Mouse (Mus musculus): ENCODE data around the gene Cope.

The Cope gene

DNA sequence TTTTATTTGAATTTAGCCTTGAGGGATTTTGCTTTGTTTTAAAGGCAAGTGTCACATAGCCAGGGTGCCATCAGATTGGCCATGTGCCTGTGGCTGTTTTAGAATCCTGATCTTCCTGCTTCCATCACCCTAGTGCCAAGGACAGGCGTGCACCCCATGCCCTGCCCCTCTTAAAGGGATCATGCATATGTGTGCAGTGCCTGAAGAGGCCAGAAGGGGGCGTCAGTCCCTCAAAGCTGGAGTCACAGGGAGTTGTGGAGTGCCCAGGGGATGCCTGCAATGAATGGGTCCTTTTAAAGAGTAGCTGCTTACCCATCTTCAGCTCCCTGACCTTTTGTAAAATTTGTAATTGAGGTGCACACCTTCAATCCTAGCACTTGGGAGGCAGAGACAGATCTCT is 7.0 kb downstream of the Cope start:
- DNase-seq (ENCODE audit: low read depth, low spot score) = no peak

DNA sequence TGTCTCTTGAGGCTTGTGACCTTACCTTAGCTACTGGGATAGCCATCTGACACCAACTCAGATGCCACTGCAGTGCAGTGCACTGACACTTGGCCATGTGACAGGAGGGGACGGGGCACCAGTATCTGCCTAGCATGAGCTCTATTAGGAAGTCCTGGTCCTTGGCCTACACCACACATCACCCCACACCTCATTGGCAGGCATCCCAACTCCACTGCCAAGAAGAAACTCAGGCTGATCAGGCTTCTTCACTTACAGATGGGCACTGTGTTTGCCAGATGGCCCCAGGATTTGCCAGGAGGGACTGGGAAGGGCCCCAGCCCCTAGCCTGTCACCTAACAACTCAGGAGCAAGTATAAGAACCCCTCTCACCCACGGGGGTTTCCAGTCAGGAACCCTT is 11.1 kb downstream of the Cope start:
- DNase-seq (ENCODE audit: low read depth, low spot score) = peak; percentile 97

- DNase-seq (ENCODE audit: low read depth, low spot score) = peak; percentile 76
These were observed 13.5 kb downstream of the Cope start, which contains the start of gene Cers1 for GRCm38 (mm10) chr8:70315624-70316510. Gene Cers1 (plus strand): TSS chr8:70315775.

DNA sequence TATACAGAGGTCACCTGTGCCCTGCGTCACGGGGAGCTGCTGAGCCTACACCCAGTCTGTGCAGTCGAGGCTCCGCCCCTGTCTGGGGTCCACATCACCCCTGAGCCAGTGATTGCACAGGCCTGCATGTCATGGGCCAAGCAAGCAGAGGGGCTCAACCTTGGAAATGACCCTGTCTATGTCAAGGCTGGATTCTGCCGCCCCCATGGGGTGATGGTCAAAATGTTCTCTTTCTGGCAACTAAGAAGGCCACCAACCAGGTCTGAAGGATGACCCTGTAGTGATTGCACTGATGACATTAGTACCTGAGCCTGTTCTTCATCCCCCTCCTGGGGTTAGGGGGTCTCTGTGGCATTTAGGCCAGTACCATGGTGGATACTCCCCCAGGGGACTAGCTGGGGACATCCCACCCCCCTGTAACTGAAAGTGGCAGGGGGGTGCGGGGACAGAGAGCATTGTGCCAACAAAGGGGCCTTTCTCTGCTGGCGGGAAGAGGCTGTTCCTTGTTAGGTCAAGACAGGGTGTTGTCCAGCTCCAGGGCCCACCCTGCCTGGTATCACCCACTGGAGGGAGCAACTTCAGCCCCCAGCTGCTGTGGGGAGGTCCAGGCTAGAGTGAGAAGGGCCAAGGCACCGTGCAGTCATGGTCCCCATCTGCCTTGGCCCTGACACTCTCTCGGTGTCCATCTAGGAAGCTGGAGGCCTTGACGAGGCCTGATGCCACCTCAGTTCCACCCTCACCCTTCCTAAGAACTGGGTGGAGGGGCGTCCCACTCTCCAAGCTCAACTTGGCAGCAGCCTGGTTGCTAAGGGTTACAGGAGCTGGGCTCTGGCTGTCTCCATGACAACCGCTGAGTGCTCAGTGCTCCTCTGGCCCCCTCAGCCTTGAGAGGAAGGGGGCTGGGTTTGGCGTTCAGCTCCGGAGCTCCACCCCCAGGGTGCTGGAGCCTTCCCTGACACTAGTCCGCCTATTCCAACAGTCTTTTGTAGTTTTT is 14.5 kb downstream of the Cope start:
- DNase-seq (ENCODE audit: low read depth, low spot score) = peak; percentile 57

DNA sequence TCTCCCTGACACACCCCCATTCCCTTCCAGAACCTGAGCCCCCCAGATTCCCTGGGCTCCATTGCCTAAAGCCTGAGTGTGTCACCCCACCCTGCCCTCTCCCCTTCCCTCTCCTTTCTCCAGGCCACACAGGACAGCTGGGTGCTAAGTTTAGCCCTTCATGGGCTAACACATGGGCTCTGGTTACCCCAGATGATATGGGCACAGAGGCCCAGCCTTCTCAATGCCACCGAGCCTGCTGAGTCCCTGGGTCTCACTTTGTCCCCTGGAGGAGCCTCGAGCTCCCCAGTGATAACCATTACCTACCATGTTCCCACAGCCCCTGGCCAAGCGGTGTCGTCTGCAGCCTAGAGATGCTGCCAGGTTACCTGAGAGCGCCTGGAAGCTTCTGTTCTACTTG is 15.6 kb downstream of the Cope start:
- peak; percentile 85 for DNase-seq (ENCODE audit: low read depth, low spot score)

DNA sequence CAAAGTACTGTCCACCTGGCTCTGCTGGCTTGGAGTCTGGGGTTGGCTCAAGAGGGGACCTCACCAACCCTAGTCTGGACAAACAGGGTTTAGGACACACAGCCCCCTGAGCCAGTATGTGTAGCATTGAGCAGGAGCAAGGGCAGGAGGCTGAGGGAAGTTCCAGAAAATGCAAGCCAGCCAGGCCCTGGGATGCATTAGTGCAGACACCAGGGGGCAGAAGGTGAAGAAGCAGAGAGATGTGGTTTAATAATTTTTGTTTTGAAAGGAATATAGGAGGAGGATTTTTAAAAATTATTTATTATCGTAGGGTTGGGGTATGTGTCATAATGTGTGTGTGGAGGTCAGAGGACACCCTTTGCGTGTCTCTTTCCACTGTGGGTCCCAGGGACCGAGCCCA is 21.4 kb downstream of the Cope start:
- no peak for DNase-seq (ENCODE audit: low read depth, low spot score)

GRCm38 (mm10) chr8:70327512-70327911 is 25.2 kb downstream of the Cope start:
- no peak for DNase-seq (ENCODE audit: low read depth, low spot score)

DNA sequence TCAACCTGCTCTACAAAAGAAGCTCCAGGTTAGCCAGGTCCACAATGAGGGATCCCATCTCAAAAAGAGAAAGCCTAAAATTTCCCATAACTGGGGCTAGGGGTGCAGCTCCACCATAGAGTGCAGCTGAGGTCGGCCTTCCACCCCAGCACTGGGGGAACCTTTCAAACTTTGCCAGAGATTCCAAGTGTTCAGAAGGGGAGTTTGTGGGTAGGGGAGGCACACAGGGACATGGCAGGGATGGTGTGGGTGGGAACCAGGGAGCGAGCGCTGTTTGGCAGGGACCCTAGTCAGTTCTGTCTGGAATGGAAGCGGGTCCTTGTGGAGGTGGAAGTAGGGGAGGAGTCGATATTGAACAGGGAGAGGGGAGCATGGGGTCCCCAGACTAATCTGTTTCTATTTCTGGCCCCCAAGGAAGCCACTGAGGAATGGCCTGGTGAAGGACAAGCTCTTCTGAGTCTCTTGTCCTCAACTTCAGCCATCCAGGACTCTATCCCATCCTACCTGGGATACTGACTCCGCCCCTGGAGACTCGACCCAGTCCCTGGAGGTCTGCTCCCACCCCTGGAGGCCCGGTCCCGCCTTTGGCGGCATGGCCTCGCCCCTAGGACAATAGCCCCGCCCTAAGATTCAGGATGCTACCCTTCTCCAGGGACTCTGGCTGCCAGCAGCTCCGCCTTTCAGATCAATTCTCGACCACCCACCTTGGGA is 27.0 kb downstream of the Cope start, which contains the start of gene Gdf1:
Gdf1 (plus strand) TSS at position 694 of the 711 bp plus-strand sequence.
- no peak for DNase-seq (ENCODE audit: low read depth, low spot score)

GRCm38 (mm10) chr8:70329835-70330740 is 27.8 kb downstream of the Cope start:
- no peak for DNase-seq (ENCODE audit: low read depth, low spot score)

DNA sequence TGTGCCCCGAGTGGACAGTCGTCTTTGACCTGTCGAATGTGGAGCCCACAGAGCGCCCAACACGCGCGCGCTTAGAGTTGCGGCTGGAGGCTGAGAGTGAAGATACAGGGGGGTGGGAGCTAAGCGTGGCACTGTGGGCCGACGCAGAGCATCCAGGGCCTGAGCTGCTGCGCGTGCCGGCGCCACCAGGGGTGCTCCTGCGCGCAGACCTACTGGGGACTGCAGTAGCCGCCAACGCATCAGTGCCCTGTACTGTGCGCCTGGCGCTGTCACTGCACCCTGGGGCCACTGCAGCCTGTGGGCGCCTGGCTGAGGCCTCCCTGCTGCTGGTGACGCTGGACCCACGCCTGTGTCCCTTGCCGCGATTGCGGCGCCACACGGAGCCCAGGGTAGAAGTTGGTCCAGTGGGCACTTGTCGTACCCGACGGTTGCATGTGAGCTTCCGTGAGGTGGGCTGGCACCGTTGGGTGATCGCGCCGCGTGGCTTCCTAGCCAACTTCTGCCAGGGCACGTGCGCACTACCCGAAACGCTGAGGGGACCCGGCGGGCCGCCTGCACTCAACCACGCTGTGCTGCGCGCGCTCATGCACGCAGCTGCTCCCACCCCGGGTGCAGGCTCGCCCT is 28.5 kb downstream of the Cope start:
- DNase-seq (ENCODE audit: low read depth, low spot score) = no peak

DNA sequence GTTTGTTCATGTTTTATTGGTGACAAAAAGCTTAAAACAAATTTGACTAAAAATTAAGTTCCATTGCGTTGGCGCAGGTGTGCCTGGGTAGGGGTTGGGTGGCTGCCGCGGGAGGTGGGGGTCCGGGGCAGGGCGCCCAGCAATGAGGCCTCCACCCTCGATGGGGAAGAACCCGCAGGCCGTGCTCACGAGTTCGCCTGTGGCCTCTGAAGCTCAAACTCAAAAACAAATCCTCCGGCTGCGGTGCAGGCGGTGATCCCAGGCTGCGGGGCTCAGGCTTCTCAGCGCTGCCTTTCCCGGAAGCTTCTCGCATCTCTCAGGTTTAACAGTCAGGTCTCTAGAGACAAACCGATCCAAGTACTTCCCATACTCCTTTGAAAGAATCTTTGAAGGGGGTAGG is 29.2 kb downstream of the Cope start:
- no peak for DNase-seq (ENCODE audit: low read depth, low spot score)

DNA sequence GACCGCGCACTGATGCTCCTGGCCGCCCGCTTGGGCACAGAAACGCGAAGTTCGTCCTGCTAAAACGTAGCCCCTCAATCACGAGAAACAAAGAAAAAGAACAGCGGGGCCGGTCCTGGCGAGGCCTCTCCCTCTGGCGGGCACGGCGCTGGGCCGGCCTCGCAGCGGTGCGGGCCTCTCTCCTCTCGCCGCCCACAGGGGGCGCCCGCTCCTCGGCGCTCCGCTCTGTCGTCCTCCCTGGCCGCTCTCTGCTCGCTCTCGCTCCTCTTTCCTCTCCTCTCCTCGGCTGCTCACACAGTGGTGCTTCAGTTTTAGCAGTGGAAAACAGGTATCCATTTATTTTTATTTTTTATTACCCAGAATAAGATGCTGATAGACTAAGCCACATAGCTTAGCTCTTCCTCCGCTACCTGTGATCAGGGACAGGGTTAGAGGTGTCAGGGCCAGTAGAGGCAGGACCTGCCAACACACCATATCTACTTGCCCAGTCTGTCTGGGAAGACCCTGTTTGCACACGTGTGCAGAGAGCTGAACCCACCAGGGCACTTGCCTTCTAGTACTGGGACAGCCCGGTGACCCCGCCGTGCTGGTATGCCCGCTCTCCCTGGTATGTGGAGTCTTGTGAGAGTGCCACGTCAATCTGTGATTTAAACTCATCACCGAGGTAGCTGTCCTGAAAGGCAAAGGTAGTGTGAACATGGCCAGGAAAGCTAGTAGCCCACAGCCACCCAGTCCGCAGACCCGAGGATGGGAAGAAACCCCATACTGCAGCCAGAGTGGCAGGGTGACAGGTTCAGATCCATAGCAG is 30.0 kb downstream of the Cope start:
- no peak for DNase-seq (ENCODE audit: low read depth, low spot score)

DNA sequence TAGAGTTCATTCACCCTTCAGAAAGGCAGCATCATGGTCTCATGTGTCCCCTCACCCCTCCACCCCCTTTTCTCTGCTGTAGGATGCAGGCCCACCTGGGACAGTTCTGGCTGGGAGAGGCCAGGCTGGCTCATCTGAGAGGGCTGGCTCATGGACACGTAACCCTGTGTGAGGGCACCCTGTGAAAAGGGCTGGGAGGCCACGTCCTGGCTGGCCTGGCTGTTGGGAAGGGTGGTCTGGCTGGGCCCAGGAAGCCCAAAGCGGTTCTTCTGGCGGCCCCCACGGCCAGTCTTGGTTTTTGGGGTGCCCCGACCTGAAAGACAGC is 30.5 kb downstream of the Cope start:
- DNase-seq (ENCODE audit: low read depth, low spot score) = no peak

- no peak for DNase-seq (ENCODE audit: low read depth, low spot score)
These were observed 36.6 kb downstream of the Cope start for GRCm38 (mm10) chr8:70338931-70339330.

DNA sequence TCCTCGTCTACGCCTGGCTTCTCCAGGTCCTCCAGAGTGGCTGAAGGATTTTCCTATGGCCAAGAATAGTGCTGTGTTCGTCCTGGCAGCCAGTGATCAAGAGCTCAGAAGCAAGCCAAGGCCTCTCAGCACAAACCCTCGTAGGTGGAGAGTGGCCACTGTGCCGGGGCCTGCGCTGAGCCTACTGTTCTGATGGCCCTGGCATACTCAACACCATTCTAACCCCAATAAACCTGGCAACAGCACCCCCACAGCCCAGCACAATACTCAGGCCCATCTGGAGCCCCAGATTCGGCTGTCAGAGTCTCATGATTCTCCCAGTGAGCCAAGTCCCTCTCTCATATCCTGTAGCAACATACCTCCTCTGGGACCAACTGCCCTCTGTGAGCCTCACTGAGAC is 38.3 kb downstream of the Cope start:
- DNase-seq (ENCODE audit: low read depth, low spot score) = no peak

- no peak for DNase-seq (ENCODE audit: low read depth, low spot score)
These were observed 39.7 kb downstream of the Cope start for GRCm38 (mm10) chr8:70342007-70342406.

DNA sequence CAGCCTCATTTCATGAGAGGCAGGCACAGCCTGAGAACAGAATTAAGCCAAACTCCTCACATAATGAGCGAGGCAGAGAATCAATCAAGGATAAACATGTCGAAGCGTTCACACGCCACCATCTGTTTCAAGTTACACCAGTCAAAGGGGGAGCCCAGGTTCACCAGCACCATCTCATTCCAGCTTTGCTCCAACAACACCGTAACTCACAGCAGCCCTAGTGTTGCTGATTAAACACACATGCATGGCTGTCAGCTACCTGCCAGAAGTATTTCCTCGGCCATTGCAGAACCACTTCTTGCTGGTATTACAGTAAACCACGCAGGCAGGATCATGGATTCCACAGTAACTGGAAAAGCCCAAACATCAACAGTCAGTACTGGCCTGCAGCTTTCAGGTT is 40.8 kb downstream of the Cope start:
- DNase-seq (ENCODE audit: low read depth, low spot score) = no peak

DNA sequence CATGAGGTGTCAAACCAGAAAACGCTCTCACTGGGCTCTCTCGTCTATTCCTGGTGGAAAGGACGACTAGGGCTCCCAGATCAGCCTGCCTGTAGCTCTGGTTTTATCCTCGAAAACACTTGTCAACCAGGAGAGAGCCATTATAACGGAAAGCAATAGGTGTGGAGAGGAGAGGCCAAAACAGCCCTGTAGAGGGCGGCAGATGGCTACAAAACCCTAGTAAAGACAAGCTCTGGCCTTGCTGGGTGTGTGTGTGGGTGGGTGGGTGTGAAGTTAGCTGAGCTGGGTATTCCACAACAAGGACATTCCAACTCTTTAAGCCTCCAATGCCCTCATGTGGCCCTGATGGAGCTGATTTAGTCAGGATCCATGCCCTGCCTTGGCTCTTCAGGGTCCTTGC is 41.4 kb downstream of the Cope start:
- no peak for DNase-seq (ENCODE audit: low read depth, low spot score)

- DNase-seq (ENCODE audit: low read depth, low spot score) = no peak
These were observed 42.0 kb downstream of the Cope start for GRCm38 (mm10) chr8:70344279-70344678.
